Mouse (Mus musculus) thymus, postnatal 4 days (tissue): Measurements from ENCODE around the gene Fam53a.
A peak's percentile ranks its signal among the peaks of the same experiment; 100 is the strongest.

Experiments used
- DNase-seq: peaks from one replicate; pipeline ENCODE4 v3.0.0; 2021

Fam53a gene

GRCm38 (mm10) chr5:33630615-33631014 is 1.2 kb upstream of the Fam53a start:
- peak; percentile 25 for DNase-seq

- DNase-seq, result peak; percentile 60
These were observed 626 bp upstream of the Fam53a start for GRCm38 (mm10) chr5:33630061-33630460.

- DNase-seq, result peak; percentile 75
These were observed 575 bp downstream of the Fam53a start for GRCm38 (mm10) chr5:33628820-33629300.

GRCm38 (mm10) chr5:33627968-33628367 is 1.5 kb downstream of the Fam53a start:
- no peak for DNase-seq

- DNase-seq, result no peak
These were observed 5.7 kb downstream of the Fam53a start for GRCm38 (mm10) chr5:33623766-33624165.

GRCm38 (mm10) chr5:33622671-33623070 is 6.8 kb downstream of the Fam53a start:
- DNase-seq, result no peak

- no peak for DNase-seq
These were observed 15.0 kb downstream of the Fam53a start for GRCm38 (mm10) chr5:33614391-33614790.

GRCm38 (mm10) chr5:33611795-33612194 is 17.6 kb downstream of the Fam53a start:
- no peak for DNase-seq

- DNase-seq, result no peak
These were observed 20.2 kb downstream of the Fam53a start for GRCm38 (mm10) chr5:33609226-33609625.

- DNase-seq, result no peak
These were observed 22.0 kb downstream of the Fam53a start for GRCm38 (mm10) chr5:33607434-33607833.

- no peak for DNase-seq
These were observed 22.8 kb downstream of the Fam53a start for GRCm38 (mm10) chr5:33606631-33607030.

GRCm38 (mm10) chr5:33605314-33605713 is 24.1 kb downstream of the Fam53a start:
- no peak for DNase-seq

- peak; percentile 60 for DNase-seq
These were observed 35.8 kb downstream of the Fam53a start for GRCm38 (mm10) chr5:33593620-33594019.

- DNase-seq, result peak; percentile 87
These were observed 40.1 kb downstream of the Fam53a start for GRCm38 (mm10) chr5:33589221-33589888.

- no peak for DNase-seq
These were observed 41.4 kb downstream of the Fam53a start for GRCm38 (mm10) chr5:33588066-33588465.

GRCm38 (mm10) chr5:33587498-33588058 is 41.9 kb downstream of the Fam53a start:
- no peak for DNase-seq

GRCm38 (mm10) chr5:33580336-33580735 is 49.1 kb downstream of the Fam53a start:
- DNase-seq, result no peak

- no peak for DNase-seq
These were observed 55.2 kb downstream of the Fam53a start for GRCm38 (mm10) chr5:33574207-33574606.

GRCm38 (mm10) chr5:33565886-33566285 is 63.5 kb downstream of the Fam53a start:
- DNase-seq, result no peak

- DNase-seq, result no peak
These were observed 73.0 kb downstream of the Fam53a start for GRCm38 (mm10) chr5:33556277-33556995.
